ENCODE assay signal across 8 mouse cellular contexts in the genomic region with DNA sequence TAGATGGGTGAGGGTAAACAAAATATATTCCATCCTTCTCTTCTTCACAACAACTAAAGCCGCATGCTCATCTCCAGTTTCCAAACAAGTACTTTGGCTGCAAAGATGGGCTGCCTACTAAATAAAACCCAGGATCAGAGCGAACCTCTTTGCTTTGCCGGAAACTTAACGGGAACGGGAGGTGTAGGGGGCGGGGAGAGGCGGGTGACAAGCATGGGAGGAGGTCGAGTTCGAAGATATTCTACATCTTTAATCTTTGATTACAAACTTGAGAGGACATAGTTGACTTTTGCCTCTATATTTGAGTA. TPM values are rescaled to one million over a fixed set of nuclear protein-coding genes. Genes with fewer than 3 reads are reported as not detected.
A peak's percentile ranks its signal among the peaks of the same experiment; 100 is the strongest.
DNase-seq lines count a peak whose midpoint lies in the region; ATAC-seq lines count a peak whose summit lies in the region.

No protein-coding gene starts in this region.

- peak overlapping the region; percentile 41 for H3K4me3 ChIP-seq in embryonic facial prominence, embryonic 11.5 days (ENCODE audit: low read depth, low read length)
- H3K4me3 ChIP-seq in heart, embryonic 14.5 days (ENCODE audit: control insufficient read depth in 1 of 2, insufficient read depth in 1 of 2, low read depth in 1 of 2, low read length in 2 of 2) = peak overlapping the region; percentile 45 to 78
- peak overlapping the region; percentile 71 for H3K4me3 ChIP-seq in stomach, embryonic 16.5 days (replicated peaks; ENCODE audit: low read length)

- H3K27ac ChIP-seq in embryonic facial prominence, embryonic 11.5 days (replicated peaks; ENCODE audit: low read depth, low read length) = peak overlapping the region; percentile 39; the same call in 1 of the 2 replicates
- peak overlapping the region; percentile 90 to 99 for H3K27ac ChIP-seq in heart, embryonic 14.5 days (replicated peaks in 1 of 2; ENCODE audit: control insufficient read depth in 1 of 2, insufficient read depth in 1 of 2, low read depth in 2 of 2, low read length in 2 of 2)
- peak overlapping the region; percentile 75 for H3K27ac ChIP-seq in stomach, embryonic 16.5 days (ENCODE audit: low read length)

- H3K27me3 ChIP-seq in embryonic facial prominence, embryonic 11.5 days (ENCODE audit: control insufficient read depth, insufficient read depth, low read length) = no peaks in the 10 kb centered on the region
- H3K27me3 ChIP-seq in heart, embryonic 14.5 days (ENCODE audit: control insufficient read depth, insufficient read depth, low read length) = no peaks in the 10 kb centered on the region
- no peaks in the 10 kb centered on the region for H3K27me3 ChIP-seq in stomach, embryonic 16.5 days (ENCODE audit: control insufficient read depth, insufficient read depth, low read length)

- DNase-seq in cerebellum, adult 11-12 months = peak; percentile 39
- DNase-seq in cerebellum, adult 9-10 months = no peak
- peak; percentile 56 for DNase-seq in NIH3T3 (ENCODE audit: low read depth)
- peak; percentile 47 for DNase-seq in embryonic facial prominence, embryonic 11.5 days (ENCODE audit: low spot score)
- peak; percentile 17 to 55 for DNase-seq in kidney, postnatal 36 days
- DNase-seq in mesoderm, embryonic 11.5 days (ENCODE audit: low read depth, low spot score) = peak; percentile 33

- H3K36me3 ChIP-seq in embryonic facial prominence, embryonic 11.5 days (replicated peaks; ENCODE audit: control insufficient read depth, insufficient read depth, low read depth, low read length) = no peaks in the 10 kb centered on the region
- H3K36me3 ChIP-seq in heart, embryonic 14.5 days (ENCODE audit: control insufficient read depth, insufficient read depth, low read length) = peaks cover 2% of the 10 kb centered on the region; the same call in 1 of the 2 replicates
- H3K36me3 ChIP-seq in stomach, embryonic 16.5 days (ENCODE audit: control insufficient read depth, insufficient read depth, low read length) = no peaks in the 10 kb centered on the region

- H3K9me3 ChIP-seq in embryonic facial prominence, embryonic 11.5 days (replicated peaks; ENCODE audit: control insufficient read depth, low read length) = no peaks in the 10 kb centered on the region
- H3K9me3 ChIP-seq in heart, embryonic 14.5 days (ENCODE audit: control insufficient read depth, low read length) = no peaks in the 10 kb centered on the region
- H3K9me3 ChIP-seq in stomach, embryonic 16.5 days (replicated peaks; ENCODE audit: control insufficient read depth, low read length) = no peaks in the 10 kb centered on the region

- H3K4me1 ChIP-seq in embryonic facial prominence, embryonic 11.5 days (ENCODE audit: control insufficient read depth, insufficient read depth, low read length) = no peaks in the 10 kb centered on the region
- H3K4me1 ChIP-seq in heart, embryonic 14.5 days (ENCODE audit: control insufficient read depth in 2 of 2, insufficient read depth in 2 of 2, low read length in 2 of 2) = no peaks in the 10 kb centered on the region; a peak in 1 of 4 replicates
- peaks cover 7% of the 10 kb centered on the region; the same call in 1 of the 2 replicates for H3K4me1 ChIP-seq in stomach, embryonic 16.5 days (ENCODE audit: control insufficient read depth, insufficient read depth, low read length)

- H3K9ac ChIP-seq in embryonic facial prominence, embryonic 11.5 days (replicated peaks; ENCODE audit: low read length) = peak overlapping the region; percentile 43
- H3K9ac ChIP-seq in heart, embryonic 14.5 days (ENCODE audit: low read length) = peak overlapping the region; percentile 75
- peak overlapping the region; percentile 70 for H3K9ac ChIP-seq in stomach, embryonic 16.5 days (ENCODE audit: low read length)

- under 1% methylated on average over 9 of the region's 9 CpGs for WGBS in embryonic facial prominence, embryonic 11.5 days
- WGBS in heart, embryonic 14.5 days = under 1% methylated on average over 9 of the region's 9 CpGs
- 0% methylated on average over 9 of the region's 9 CpGs for WGBS in stomach, embryonic 16.5 days

- peak; percentile 3; the same call in 1 of the 2 replicates for ATAC-seq in embryonic facial prominence, embryonic 11.5 days (replicated peaks; ENCODE audit: insufficient number of reproducible peaks, low FRiP score, low TSS enrichment, low read depth)
- ATAC-seq in heart, embryonic 14.5 days (ENCODE audit: insufficient number of reproducible peaks, insufficient read depth, low FRiP score, low read depth) = no peak
- ATAC-seq in stomach, embryonic 16.5 days (ENCODE audit: insufficient read depth, low FRiP score) = no peak

- H3K4me2 ChIP-seq in embryonic facial prominence, embryonic 11.5 days (ENCODE audit: low read depth, low read length) = peak overlapping the region; percentile 74
- peak overlapping the region; percentile 87 for H3K4me2 ChIP-seq in heart, embryonic 14.5 days (ENCODE audit: low read length)
- H3K4me2 ChIP-seq in stomach, embryonic 16.5 days (ENCODE audit: low read depth, low read length) = peak overlapping the region; percentile 74

RNA-seq across cellular contexts. Expression of gene Wnk1, which starts 0.7 kb away (rescaled TPM):
- 52.6 and 63.6 TPM in 2 replicates for polyA plus RNA-seq in embryonic facial prominence, embryonic 11.5 days (2014; fragmentation: Nextera tagmentation; extraction: Ambion mirVana)
- polyA plus RNA-seq in heart, embryonic 14.5 days (2014; fragmentation: Nextera tagmentation; extraction: Ambion mirVana) = 86.0 and 94.9 TPM in 2 replicates
- 36.8 and 37.4 TPM in 2 replicates for polyA plus RNA-seq in stomach, embryonic 16.5 days (2015; fragmentation: Nextera tagmentation; extraction: Ambion mirVana)

RNA-seq across cellular contexts. Expression of gene Ninj2, which starts 53.9 kb away (rescaled TPM):
- not detected in 2 replicates for polyA plus RNA-seq in embryonic facial prominence, embryonic 11.5 days (2014; fragmentation: Nextera tagmentation; extraction: Ambion mirVana)
- polyA plus RNA-seq in heart, embryonic 14.5 days (2014; fragmentation: Nextera tagmentation; extraction: Ambion mirVana) = not detected in 2 replicates
- not detected in 2 replicates for polyA plus RNA-seq in stomach, embryonic 16.5 days (2015; fragmentation: Nextera tagmentation; extraction: Ambion mirVana)

Comparison
In these comparisons a context has a peak if more than half of its experiments do, and no peak if none do; other contexts are left out.
1. H3K27ac ChIP-seq: peak in every context shown above with its lines; median percentile 94 in heart, embryonic 14.5 days; 75 in stomach, embryonic 16.5 days; 39 in embryonic facial prominence, embryonic 11.5 days.